Mouse (Mus musculus) CD4-positive naive resting alpha-beta T cell, adult 76 days (primary cell): Measurements from ENCODE around the gene Ces1e. TPM values are rescaled to one million over a fixed set of nuclear protein-coding genes. Genes with fewer than 3 reads are reported as not detected.

Experiments used
- total RNA-seq: library from RNA; stranded (reverse); gene quantifications from one replicate; pipeline ENCODE4 v1.2.4, GENCODE M21; 2023

The Ces1e gene
- not detected for total RNA-seq

GRCm38 (mm10) chr8:93229446-93229845 lies at the start of gene Ces1e:
Gene Ces1e (minus strand): TSS chr8:93229619.

GRCm38 (mm10) chr8:93197685-93198525 lies 31.5 kb downstream of the Ces1e start, which contains the start of gene Ces1d:
Gene Ces1d (minus strand): TSS chr8:93197838.

Other genes with a start within 250 kb of the Ces1e start
- gene Ces1a, start 181.4 kb downstream of the Ces1e start, total RNA-seq = not detected
- gene Ces1b, start 149.6 kb downstream of the Ces1e start, total RNA-seq = not detected
- not detected for gene Ces1c, start 98.3 kb downstream of the Ces1e start, total RNA-seq
- gene Ces1d, start 31.8 kb downstream of the Ces1e start, total RNA-seq = not detected
- not detected for gene Ces1f, start 50.1 kb upstream of the Ces1e start, total RNA-seq
- gene Ces1g, start 107.7 kb upstream of the Ces1e start, total RNA-seq = not detected
- not detected for gene Ces1h, start 150.1 kb upstream of the Ces1e start, total RNA-seq